13 mouse cellular contexts compared by ENCODE assay signal in the genomic region with DNA sequence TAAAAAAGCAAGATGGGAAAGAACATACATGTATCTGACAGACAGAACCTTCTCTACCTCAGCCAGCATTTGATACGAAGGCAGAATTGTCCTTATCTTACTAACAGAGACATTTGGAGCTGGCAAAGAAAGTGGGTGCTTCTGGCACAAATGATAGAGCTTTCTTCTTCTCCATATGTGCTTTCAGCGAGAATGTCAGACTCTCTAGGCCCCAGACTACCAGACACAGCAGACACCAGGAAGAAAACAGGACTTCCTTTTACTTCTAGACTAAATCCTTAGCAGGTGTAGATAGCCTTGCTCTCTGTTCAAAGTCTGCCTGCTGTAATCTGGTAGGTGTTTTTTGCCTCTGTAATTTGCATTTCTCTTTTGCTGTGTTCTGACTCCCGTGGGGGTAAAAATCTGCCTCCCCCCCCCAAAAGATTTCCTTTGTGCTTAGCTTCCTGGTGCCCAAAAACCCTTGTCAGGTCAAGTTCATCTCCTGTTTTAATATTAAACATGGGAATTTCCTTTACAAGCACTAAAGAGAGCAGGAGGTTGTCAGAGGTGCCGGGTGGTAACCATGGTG.
DNase-seq lines count a peak whose midpoint lies in the region; ATAC-seq and TF ChIP-seq lines count a peak whose summit lies in the region.
"Had no signal": no experiment of that assay in that cellular context is flagged by ENCODE, and none has a peak within 500 bp of the region (broad histone marks: within the 10 kb centered on the region; RNA-seq: fewer than 3 reads in every experiment).

No protein-coding gene starts in this region.

- H3K4me2 ChIP-seq in forebrain, embryonic 16.5 days (ENCODE audit: low read length) = no peak overlapping the region
- no peak overlapping the region for H3K4me2 ChIP-seq in midbrain, embryonic 14.5 days (ENCODE audit: low read length)
- H3K4me2 ChIP-seq: limb, embryonic 13.5 days; lung, embryonic 15.5 days had no signal

- DNase-seq in layer of hippocampus, adult 11-12 months (ENCODE audit: low spot score) = peak; percentile 28
- no peak for DNase-seq in layer of hippocampus, adult 9-10 months (ENCODE audit: low spot score)
- DNase-seq in brain, adult 2 months (ENCODE audit: low read depth, low spot score) = peak; percentile 85
- DNase-seq in midbrain, embryonic 14.5 days = peak; percentile 26
- DNase-seq in thymus, adult 2 months = no peak
- DNase-seq in cerebellum, adult 18-20 months = no peak
- DNase-seq: heart, postnatal 36 days; kidney, postnatal 10 days had no signal

- H3K36me3 ChIP-seq in forebrain, embryonic 16.5 days (ENCODE audit: control insufficient read depth, insufficient read depth) = no peaks in the 10 kb centered on the region
- H3K36me3 ChIP-seq in midbrain, embryonic 14.5 days (ENCODE audit: control insufficient read depth, insufficient read depth, low read length) = no peaks in the 10 kb centered on the region
- H3K36me3 ChIP-seq in thymus, adult 2 months (ENCODE audit: control insufficient read depth, insufficient read depth, low read length) = no peaks in the 10 kb centered on the region
- H3K36me3 ChIP-seq: limb, embryonic 13.5 days; lung, embryonic 15.5 days had no signal

- H3K4me3 ChIP-seq in forebrain, embryonic 16.5 days (replicated peaks; ENCODE audit: low read length) = no peak overlapping the region
- H3K4me3 ChIP-seq in midbrain, embryonic 14.5 days (replicated peaks; ENCODE audit: low read depth, low read length) = no peak overlapping the region
- no peak overlapping the region for H3K4me3 ChIP-seq in thymus, adult 2 months (ENCODE audit: control insufficient read depth, insufficient read depth, low read length)
- H3K4me3 ChIP-seq: limb, embryonic 13.5 days; lung, embryonic 15.5 days had no signal

- no peak for TF ChIP-seq POLR2A in thymus, adult 2 months (IDR thresholded peaks at IDR 0.05; ENCODE audit: control insufficient read depth, extremely low read depth, insufficient read depth, low read length, poor library complexity)

- 34% methylated on average over 4 of the region's 4 CpGs for WGBS in forebrain, embryonic 16.5 days
- WGBS in midbrain, embryonic 14.5 days = 30% methylated on average over 4 of the region's 4 CpGs
- WGBS in thymus, adult 2 months = 66% methylated on average over 4 of the region's 4 CpGs

- peaks cover 37% of the 10 kb centered on the region for H3K4me1 ChIP-seq in forebrain, embryonic 16.5 days (replicated peaks; ENCODE audit: control insufficient read depth, insufficient read depth, low read length)
- H3K4me1 ChIP-seq in midbrain, embryonic 14.5 days (ENCODE audit: control insufficient read depth, insufficient read depth, low read length) = peaks cover 37% of the 10 kb centered on the region
- no peaks in the 10 kb centered on the region for H3K4me1 ChIP-seq in thymus, adult 2 months (replicated peaks; ENCODE audit: control insufficient read depth, insufficient read depth, low read length)
- H3K4me1 ChIP-seq: lung, embryonic 15.5 days had no signal

- H3K27ac ChIP-seq in forebrain, embryonic 16.5 days (ENCODE audit: low read length) = peak overlapping the region; percentile 84
- H3K27ac ChIP-seq in midbrain, embryonic 14.5 days (replicated peaks; ENCODE audit: low read depth, low read length) = peak overlapping the region; percentile 83
- H3K27ac ChIP-seq in thymus, adult 2 months (ENCODE audit: control insufficient read depth, insufficient read depth, low read length) = no peak overlapping the region
- H3K27ac ChIP-seq: limb, embryonic 13.5 days; lung, embryonic 15.5 days had no signal

- H3K27me3 ChIP-seq in forebrain, embryonic 16.5 days (replicated peaks; ENCODE audit: control insufficient read depth, insufficient read depth, low read length) = no peaks in the 10 kb centered on the region
- H3K27me3 ChIP-seq in midbrain, embryonic 14.5 days (ENCODE audit: control insufficient read depth, insufficient read depth, low read length) = no peaks in the 10 kb centered on the region
- H3K27me3 ChIP-seq in thymus, adult 2 months (ENCODE audit: control insufficient read depth, insufficient read depth, low read length) = no peaks in the 10 kb centered on the region
- H3K27me3 ChIP-seq: limb, embryonic 13.5 days; lung, embryonic 15.5 days had no signal

- TF ChIP-seq CTCF in thymus, adult 2 months (IDR thresholded peaks at IDR 0.05; ENCODE audit: borderline replicate concordance, control insufficient read depth, extremely low read depth, insufficient read depth, low read length, poor library complexity) = no peak

- H3K9ac ChIP-seq in forebrain, embryonic 16.5 days (replicated peaks; ENCODE audit: low read depth, low read length) = no peak overlapping the region
- H3K9ac ChIP-seq in midbrain, embryonic 14.5 days (replicated peaks; ENCODE audit: low read length) = 0 out of 2 replicates have a peak overlapping the region, but pooled peaks have one; percentile 10
- H3K9ac ChIP-seq: limb, embryonic 13.5 days; lung, embryonic 15.5 days had no signal

- no peaks in the 10 kb centered on the region for H3K9me3 ChIP-seq in forebrain, embryonic 16.5 days (ENCODE audit: control insufficient read depth, low read length)
- no peaks in the 10 kb centered on the region for H3K9me3 ChIP-seq in midbrain, embryonic 14.5 days (ENCODE audit: control insufficient read depth, low read length)
- H3K9me3 ChIP-seq: lung, embryonic 15.5 days had no signal

- ATAC-seq in forebrain, embryonic 16.5 days = peak; percentile 36
- no peak for ATAC-seq in midbrain, embryonic 14.5 days (ENCODE audit: low FRiP score, low TSS enrichment)
- no peak for ATAC-seq in cerebellum, adult (ENCODE audit: insufficient number of reproducible peaks, low FRiP score, low TSS enrichment)
- ATAC-seq: Patski had no signal

Comparison
In these comparisons a context has a peak if more than half of its experiments do, and no peak if none do; other contexts are left out.
1. DNase-seq: peak in layer of hippocampus, adult 11-12 months (single experiment), brain, adult 2 months (single experiment) and midbrain, embryonic 14.5 days (single experiment); none in layer of hippocampus, adult 9-10 months (single experiment), thymus, adult 2 months (single experiment) and cerebellum, adult 18-20 months (0 of 2).